Mouse (Mus musculus) heart, embryonic 14.5 days (tissue): ENCODE measurements at regions not wholly inside any gene's neighbourhood (a gene's known extent, or its start where the extent isn't known, plus 50 kb on each side); places are given as distances from the start of the nearest gene placed in this dataset.

Experiments used
- ATAC-seq: fragments of 200-750 bp; cut with Nextera tagmentation; 2 replicates; pipeline ENCODE4 v1.8.0; 2017; ENCODE audit warnings: low read depth, moderate TSS enrichment; ENCODE audit not compliant: insufficient number of reproducible peaks, insufficient read depth, low FRiP score
- H3K27ac ChIP-seq, 2 experiments: fragments of 200-500 bp in 1 of 2; fragments of 300-500 bp in 1 of 2; sonication (generic) in 1 of 2; replicated peaks in 1 of 2; 2 replicates each; pipeline ENCODE4 v1.5.1; 2012 to 2014; ENCODE audit warnings: low read depth in 2 of 2, low read length in 2 of 2, control low read depth in 1 of 2, mild to moderate bottlenecking in 1 of 2, mixed read lengths in 1 of 2; ENCODE audit not compliant: control insufficient read depth in 1 of 2, insufficient read depth in 1 of 2
- H3K27me3 ChIP-seq: fragments of 300-500 bp; sonication (generic); 2 replicates; pipeline ENCODE4 v1.6.1; 2014; ENCODE audit warnings: mild to moderate bottlenecking, low read length, control low read depth; ENCODE audit not compliant: control insufficient read depth, insufficient read depth
- H3K36me3 ChIP-seq: fragments of 300-500 bp; sonication (generic); 2 replicates; pipeline ENCODE4 v1.6.1; 2014; ENCODE audit warnings: mild to moderate bottlenecking, control low read depth, low read length, mixed read lengths; ENCODE audit not compliant: control insufficient read depth, insufficient read depth
- H3K4me1 ChIP-seq, 2 experiments: fragments of 200-500 bp in 1 of 2; fragments of 300-500 bp in 1 of 2; sonication (generic) in 1 of 2; 2 replicates each; pipeline ENCODE4 v1.6.1; 2012 to 2014; ENCODE audit warnings: low read length in 2 of 2, control low read depth in 1 of 2, mixed read lengths in 1 of 2; ENCODE audit not compliant: control insufficient read depth in 2 of 2, insufficient read depth in 2 of 2
- H3K4me2 ChIP-seq: fragments of 300-500 bp; sonication (generic); 2 replicates; pipeline ENCODE4 v1.6.1; 2014; ENCODE audit warnings: mild to moderate bottlenecking, low read length
- H3K4me3 ChIP-seq, 2 experiments: fragments of 200-500 bp in 1 of 2; fragments of 300-500 bp in 1 of 2; sonication (generic) in 1 of 2; 2 replicates each; pipeline ENCODE4 v1.5.1; 2012 to 2014; ENCODE audit warnings: low read length in 2 of 2, mild to moderate bottlenecking in 2 of 2, control low read depth in 1 of 2, low read depth in 1 of 2, moderate library complexity in 1 of 2; ENCODE audit not compliant: control insufficient read depth in 1 of 2, insufficient read depth in 1 of 2
- H3K9ac ChIP-seq: fragments of 300-500 bp; sonication (generic); 2 replicates; pipeline ENCODE4 v1.6.1; 2014; ENCODE audit warnings: mild to moderate bottlenecking, low read length
- H3K9me3 ChIP-seq: fragments of 300-500 bp; sonication (generic); 2 replicates; pipeline ENCODE4 v1.6.1; 2016; ENCODE audit warnings: low read length, control low read depth; ENCODE audit not compliant: control insufficient read depth
- WGBS: fragments of 180-500 bp; shearing (Covaris S2); extraction: QIAGEN DNeasy Blood & Tissue Kit; methylation state at CpG from one replicate; pipeline ENCODE4 v1.1.7; 2014; 5-methylcytosine and 5-hydroxymethylcytosine counted together

- Histone ChIP-seq H3K4me2 (no peak overlapping the region), H3K9me3 (no peaks in the 10 kb centered on the region), H3K9ac (no peak overlapping the region), H3K27me3 (no peaks in the 10 kb centered on the region), H3K4me3 (no peak overlapping the region), H3K4me1 (no peaks in the 10 kb centered on the region), H3K27ac (no peak overlapping the region), H3K36me3 (no peaks in the 10 kb centered on the region)
- ATAC-seq, result no peak
- WGBS, result 88% methylated on average over 7 of the region's 7 CpGs
These were observed 152.3 kb upstream of the Dio3 start for GRCm38 (mm10) chr12:110126525-110126924.

GRCm38 (mm10) chr12:110145379-110145778 is 133.5 kb upstream of the Dio3 start:
- Histone ChIP-seq H3K27me3 (no peaks in the 10 kb centered on the region), H3K9me3 (no peaks in the 10 kb centered on the region), H3K4me1 (no peaks in the 10 kb centered on the region), H3K27ac (no peak overlapping the region), H3K36me3 (no peaks in the 10 kb centered on the region), H3K9ac (no peak overlapping the region), H3K4me2 (no peak overlapping the region), H3K4me3 (no peak overlapping the region)
- ATAC-seq, result no peak
- 78% methylated on average over 5 of the region's 5 CpGs for WGBS

GRCm38 (mm10) chr12:110154225-110154962 is 124.5 kb upstream of the Dio3 start:
- H3K9ac ChIP-seq, result no peak overlapping the region
- 77% methylated on average over 8 of the region's 8 CpGs for WGBS
- no peaks in the 10 kb centered on the region for H3K36me3 ChIP-seq
- H3K4me1 ChIP-seq, result no peaks in the 10 kb centered on the region
- no peak for ATAC-seq
- H3K4me3 ChIP-seq, result no peak overlapping the region
- no peak overlapping the region for H3K27ac ChIP-seq
- H3K4me2 ChIP-seq, result no peak overlapping the region
- H3K27me3 ChIP-seq, result no peaks in the 10 kb centered on the region
- H3K9me3 ChIP-seq, result no peaks in the 10 kb centered on the region

- no peaks in the 10 kb centered on the region for H3K27me3 ChIP-seq
- H3K27ac ChIP-seq, result no peak overlapping the region
- no peak overlapping the region for H3K4me2 ChIP-seq
- no peak overlapping the region for H3K9ac ChIP-seq
- WGBS, result 62% methylated on average over 4 of the region's 4 CpGs
- no peaks in the 10 kb centered on the region for H3K36me3 ChIP-seq
- no peaks in the 10 kb centered on the region for H3K4me1 ChIP-seq
- no peak for ATAC-seq
- H3K9me3 ChIP-seq, result no peaks in the 10 kb centered on the region
- no peak overlapping the region for H3K4me3 ChIP-seq
These were observed 123.9 kb upstream of the Dio3 start for GRCm38 (mm10) chr12:110154963-110155325.

GRCm38 (mm10) chr12:110156441-110156840 is 122.4 kb upstream of the Dio3 start:
- 28% methylated on average over 8 of the region's 8 CpGs for WGBS
- H3K4me3 ChIP-seq, result no peak overlapping the region
- H3K36me3 ChIP-seq, result no peaks in the 10 kb centered on the region
- no peaks in the 10 kb centered on the region for H3K9me3 ChIP-seq
- no peak overlapping the region for H3K27ac ChIP-seq
- H3K27me3 ChIP-seq, result no peaks in the 10 kb centered on the region
- H3K9ac ChIP-seq, result no peak overlapping the region
- H3K4me1 ChIP-seq, result no peaks in the 10 kb centered on the region
- ATAC-seq, result no peak
- H3K4me2 ChIP-seq, result no peak overlapping the region

GRCm38 (mm10) chr12:110157998-110158747 is 120.7 kb upstream of the Dio3 start:
- H3K4me2 ChIP-seq, result no peak overlapping the region
- no peak overlapping the region for H3K9ac ChIP-seq
- no peaks in the 10 kb centered on the region for H3K36me3 ChIP-seq
- no peak overlapping the region for H3K4me3 ChIP-seq
- H3K4me1 ChIP-seq, result no peaks in the 10 kb centered on the region
- H3K9me3 ChIP-seq, result no peaks in the 10 kb centered on the region
- 78% methylated on average over 16 of the region's 16 CpGs for WGBS
- no peak overlapping the region for H3K27ac ChIP-seq
- no peak for ATAC-seq
- H3K27me3 ChIP-seq, result no peaks in the 10 kb centered on the region

- 90% methylated on average over 4 of the region's 4 CpGs for WGBS
- Histone ChIP-seq H3K4me1 (no peaks in the 10 kb centered on the region), H3K4me3 (no peak overlapping the region), H3K9ac (no peak overlapping the region), H3K27me3 (0 out of 2 replicates have a peak, but pooled peaks cover 3% of the 10 kb centered on the region), H3K4me2 (no peak overlapping the region), H3K27ac (no peak overlapping the region), H3K9me3 (no peaks in the 10 kb centered on the region), H3K36me3 (no peaks in the 10 kb centered on the region)
- no peak for ATAC-seq
These were observed 117.6 kb upstream of the Dio3 start for GRCm38 (mm10) chr12:110161306-110161705.
